Mouse (Mus musculus) 3134 (cell line): ENCODE results near the gene Vps13d.
A peak's percentile ranks its signal among the peaks of the same experiment; 100 is the strongest.

ENCODE experiments used
- DNase-seq: peaks from one replicate; pipeline ENCODE4 v3.0.0-alpha.2; 2011; ENCODE audit warnings: low spot score; ENCODE audit not compliant: insufficient read length; ENCODE audit errors: extremely low read depth

The Vps13d gene

GRCm38 (mm10) chr4:145045312-145046031, 149.3 kb downstream of the Vps13d start:
- DNase-seq, result no peak

- DNase-seq, result no peak
Observed at GRCm38 (mm10) chr4:145041223-145041870, 153.5 kb downstream of the Vps13d start.

- no peak for DNase-seq
Observed at GRCm38 (mm10) chr4:145037631-145038416, 157.0 kb downstream of the Vps13d start.

GRCm38 (mm10) chr4:145037006-145037405, 157.8 kb downstream of the Vps13d start:
- DNase-seq, result no peak

- DNase-seq, result no peak
Observed at GRCm38 (mm10) chr4:145035450-145035849, 159.4 kb downstream of the Vps13d start.

- no peak for DNase-seq
Observed at GRCm38 (mm10) chr4:145034506-145035243, 160.1 kb downstream of the Vps13d start.

- no peak for DNase-seq
Observed at GRCm38 (mm10) chr4:145033392-145033791, 161.4 kb downstream of the Vps13d start.

GRCm38 (mm10) chr4:145032637-145033036, 162.2 kb downstream of the Vps13d start:
- no peak for DNase-seq

GRCm38 (mm10) chr4:145031510-145031909, 163.3 kb downstream of the Vps13d start:
- DNase-seq, result no peak

GRCm38 (mm10) chr4:145026449-145026851, 168.4 kb downstream of the Vps13d start:
- no peak for DNase-seq

GRCm38 (mm10) chr4:145025409-145025762, 169.4 kb downstream of the Vps13d start:
- no peak for DNase-seq

GRCm38 (mm10) chr4:145024694-145025408, 170.0 kb downstream of the Vps13d start:
- DNase-seq, result no peak

- no peak for DNase-seq
Observed at GRCm38 (mm10) chr4:145023911-145024310, 170.9 kb downstream of the Vps13d start.

- no peak for DNase-seq
Observed at GRCm38 (mm10) chr4:145022815-145023214, 172.0 kb downstream of the Vps13d start.

- no peak for DNase-seq
Observed at GRCm38 (mm10) chr4:145022211-145022610, 172.6 kb downstream of the Vps13d start.

GRCm38 (mm10) chr4:145020383-145020782, 174.4 kb downstream of the Vps13d start:
- no peak for DNase-seq

- DNase-seq, result no peak
Observed at GRCm38 (mm10) chr4:145019121-145019714, 175.6 kb downstream of the Vps13d start.

GRCm38 (mm10) chr4:145017745-145018144, 177.1 kb downstream of the Vps13d start:
- peak; percentile 20 for DNase-seq

GRCm38 (mm10) chr4:145016669-145017068, 178.1 kb downstream of the Vps13d start:
- DNase-seq, result no peak

- no peak for DNase-seq
Observed at GRCm38 (mm10) chr4:145014632-145014960, 180.2 kb downstream of the Vps13d start.
